Mouse (Mus musculus) testis, adult 2 months (tissue): ENCODE data around the gene Lmod1. TPM values are rescaled to one million over a fixed set of nuclear protein-coding genes. Genes with fewer than 3 reads are reported as not detected.

Source experiments
- H3K27ac ChIP-seq: fragments of 200-500 bp; 2 replicates; pipeline ENCODE4 v1.5.1; 2012; ENCODE audit warnings: low read depth, low read length; ENCODE audit not compliant: control insufficient read depth, insufficient read depth
- H3K27me3 ChIP-seq: fragments of 200-500 bp; 2 replicates; pipeline ENCODE4 v1.6.1; 2012; ENCODE audit warnings: mild to moderate bottlenecking, low read length, moderate library complexity; ENCODE audit not compliant: control insufficient read depth, insufficient read depth
- H3K36me3 ChIP-seq: fragments of 200-500 bp; 2 replicates; pipeline ENCODE4 v1.6.1; 2012; ENCODE audit warnings: mild to moderate bottlenecking, low read length; ENCODE audit not compliant: control insufficient read depth, insufficient read depth
- H3K4me1 ChIP-seq: fragments of 200-500 bp; 2 replicates; pipeline ENCODE4 v1.6.1; 2012; ENCODE audit warnings: low read length; ENCODE audit not compliant: control insufficient read depth, insufficient read depth
- H3K4me3 ChIP-seq: fragments of 200-500 bp; 2 replicates; pipeline ENCODE4 v1.5.1; 2012; ENCODE audit warnings: low read depth, mild to moderate bottlenecking, low read length, moderate library complexity, mixed read lengths; ENCODE audit not compliant: control insufficient read depth
- CTCF ChIP-seq: fragments of 200-500 bp; IDR thresholded peaks from 2 replicates; pipeline ENCODE4 v1.5.1; 2012; ENCODE audit warnings: low read depth, mild to moderate bottlenecking, inconsistent platforms, low read length, moderate library complexity; ENCODE audit not compliant: control insufficient read depth, insufficient read depth, insufficient replicate concordance
- POLR2A ChIP-seq: fragments of 200-500 bp; IDR thresholded peaks from 2 replicates; pipeline ENCODE4 v1.6.1; 2012; ENCODE audit warnings: low read depth, mild to moderate bottlenecking, inconsistent platforms, low read length, moderate library complexity; ENCODE audit not compliant: control insufficient read depth
- polyA plus RNA-seq: library from polyadenylated mRNA; depleted of rRNA; stranded (reverse); fragments of >200 nt; gene quantifications from 2 replicates; pipeline ENCODE4 v1.2.3, GENCODE M21; 2012

The Lmod1 gene
- polyA plus RNA-seq, 1 experiment = 1.7 TPM

DNA sequence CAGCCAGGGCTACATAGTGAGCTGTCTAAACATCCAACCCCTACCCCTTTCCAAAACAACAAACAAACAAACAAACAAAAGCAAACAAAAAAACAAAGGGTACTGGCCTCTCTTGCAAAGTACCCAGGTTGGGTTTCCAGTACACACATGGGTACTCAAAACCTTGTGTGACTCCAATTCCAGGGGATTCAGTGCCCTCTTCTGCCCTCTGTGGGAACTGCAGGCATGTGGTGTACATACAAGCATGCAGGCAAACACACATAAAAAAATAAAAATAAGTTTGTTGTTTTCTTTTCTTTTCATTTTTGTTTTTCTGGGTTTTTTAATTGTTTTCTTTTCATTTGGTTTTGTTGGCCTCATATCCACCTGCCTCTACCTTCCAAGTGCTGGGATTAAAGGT is 37.5 kb downstream of the Lmod1 start:
- Histone ChIP-seq H3K4me3 (no peak overlapping the region), H3K4me1 (peaks cover 4% of the 10 kb centered on the region), H3K27ac (no peak overlapping the region), H3K36me3 (no peaks in the 10 kb centered on the region), H3K27me3 (no peaks in the 10 kb centered on the region)
- TF ChIP-seq CTCF (no peak), POLR2A (no peak)

DNA sequence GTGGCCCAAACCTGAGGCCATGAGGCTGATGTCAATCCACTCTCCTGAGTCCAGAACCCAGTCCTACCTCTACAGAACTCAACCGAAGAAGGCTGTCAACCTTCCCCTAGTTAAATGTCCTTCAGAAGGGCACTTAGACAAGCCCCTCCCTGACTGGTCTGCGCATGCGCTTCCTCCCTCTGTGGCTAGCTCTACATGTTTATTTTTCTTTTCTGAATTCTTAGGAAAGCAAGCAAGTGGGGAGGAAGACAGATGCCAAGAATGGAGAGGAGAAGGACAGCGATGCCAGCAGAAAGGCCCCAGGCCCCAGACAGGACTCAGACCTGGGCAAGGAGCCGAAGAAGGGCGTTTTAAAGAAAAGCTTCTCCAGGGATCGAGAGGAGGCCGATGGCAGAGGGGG is 38.8 kb downstream of the Lmod1 start:
- TF ChIP-seq CTCF = no peak
- H3K36me3 ChIP-seq = no peaks in the 10 kb centered on the region
- H3K4me1 ChIP-seq = peaks cover 4% of the 10 kb centered on the region
- H3K27ac ChIP-seq = no peak overlapping the region
- no peaks in the 10 kb centered on the region for H3K27me3 ChIP-seq
- H3K4me3 ChIP-seq = no peak overlapping the region

DNA sequence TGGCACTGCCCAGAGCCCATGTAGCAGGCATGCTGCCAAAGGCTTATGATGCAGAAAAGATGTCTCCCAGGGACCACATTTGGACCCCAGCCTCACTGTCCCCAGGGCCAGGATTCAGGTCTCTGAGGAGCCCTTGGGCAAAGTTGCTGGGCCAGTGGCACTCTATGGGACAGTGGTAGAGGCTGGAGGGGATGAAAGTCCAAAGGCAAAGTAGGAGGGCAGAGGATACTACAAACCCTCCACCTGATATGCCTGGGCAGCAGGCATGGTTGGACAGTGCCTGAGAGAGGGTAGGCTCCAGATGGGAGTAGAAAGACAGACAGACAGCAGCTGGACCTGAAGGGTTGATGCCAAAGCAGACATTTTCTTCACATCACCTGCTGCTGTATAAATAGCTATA is 41.8 kb downstream of the Lmod1 start:
- no peak overlapping the region for H3K4me3 ChIP-seq
- no peak overlapping the region for H3K27ac ChIP-seq
- TF ChIP-seq POLR2A (no peak), CTCF (no peak)

GRCm38 (mm10) chr1:135367005-135367404 is 42.4 kb downstream of the Lmod1 start:
- H3K27ac ChIP-seq = no peak overlapping the region; the same call in 1 of the 2 replicates
- no peak overlapping the region for H3K4me3 ChIP-seq
- peaks cover 12% of the 10 kb centered on the region for H3K4me1 ChIP-seq
- H3K36me3 ChIP-seq = no peaks in the 10 kb centered on the region
- TF ChIP-seq CTCF (no peak), POLR2A (no peak)
- H3K27me3 ChIP-seq = no peaks in the 10 kb centered on the region

More for the DNA sequence above, 41.8 kb downstream of the Lmod1 start:
- Histone ChIP-seq H3K36me3 (no peaks in the 10 kb centered on the region), H3K27me3 (no peaks in the 10 kb centered on the region), H3K4me1 (peaks cover 12% of the 10 kb centered on the region)

DNA sequence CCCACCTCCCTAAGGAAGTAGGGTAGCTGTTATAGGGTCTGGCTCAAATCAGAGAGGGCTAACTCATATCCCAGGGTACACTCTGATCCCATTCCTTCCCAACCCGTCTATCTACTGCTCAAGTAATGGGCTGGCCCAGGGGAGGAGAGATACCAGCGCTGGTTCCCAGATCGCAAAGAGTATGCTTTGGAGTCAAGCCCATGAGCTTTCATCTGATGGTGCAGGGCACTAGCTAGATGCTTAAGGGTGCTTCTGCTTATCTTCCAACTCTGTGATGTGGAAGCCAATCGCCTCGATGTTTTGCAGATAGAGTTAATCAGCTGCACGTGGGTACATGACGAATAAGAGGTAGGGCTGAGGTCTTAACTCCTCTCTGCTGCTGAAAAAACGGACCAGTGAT is 43.0 kb downstream of the Lmod1 start:
- H3K4me1 ChIP-seq = peaks cover 12% of the 10 kb centered on the region
- H3K36me3 ChIP-seq = no peaks in the 10 kb centered on the region
- TF ChIP-seq POLR2A (no peak), CTCF (no peak)
- no peak overlapping the region for H3K27ac ChIP-seq
- no peaks in the 10 kb centered on the region for H3K27me3 ChIP-seq
- no peak overlapping the region for H3K4me3 ChIP-seq

DNA sequence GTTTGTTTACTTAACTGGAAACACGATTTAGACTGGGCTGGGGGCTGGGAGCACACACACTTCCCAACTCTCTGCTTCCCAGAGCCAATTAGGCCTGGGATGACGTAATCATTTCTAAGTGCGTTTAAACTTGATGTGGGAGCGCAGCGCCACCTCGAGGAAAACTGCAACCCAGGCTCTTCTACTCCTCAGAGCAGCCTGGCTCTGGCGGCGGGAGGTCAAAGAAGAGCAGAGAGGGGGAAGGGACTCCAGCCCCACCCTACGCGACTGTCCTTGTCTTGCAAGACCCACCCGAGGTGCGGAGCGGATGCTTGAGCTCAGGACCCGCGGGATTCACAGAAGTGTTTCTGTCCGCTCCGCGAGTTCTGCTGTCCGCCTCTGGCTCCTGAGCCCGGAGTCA is 43.6 kb downstream of the Lmod1 start:
- no peaks in the 10 kb centered on the region for H3K27me3 ChIP-seq
- no peak overlapping the region for H3K27ac ChIP-seq
- TF ChIP-seq CTCF = peak; percentile 65; the same call in 1 of the 2 replicates
- no peak for TF ChIP-seq POLR2A
- no peaks in the 10 kb centered on the region for H3K36me3 ChIP-seq
- H3K4me1 ChIP-seq = peaks cover 12% of the 10 kb centered on the region
- peak overlapping the region; percentile 58 for H3K4me3 ChIP-seq

GRCm38 (mm10) chr1:135368982-135369381 is 44.4 kb downstream of the Lmod1 start:
- peaks cover 13% of the 10 kb centered on the region for H3K4me1 ChIP-seq
- H3K27ac ChIP-seq = no peak overlapping the region
- H3K4me3 ChIP-seq = peak overlapping the region; percentile 38; the same call in 1 of the 2 replicates
- TF ChIP-seq POLR2A (no peak), CTCF (peak; percentile 39; the same call in 1 of the 2 replicates)
- H3K36me3 ChIP-seq = no peaks in the 10 kb centered on the region
- no peaks in the 10 kb centered on the region for H3K27me3 ChIP-seq

GRCm38 (mm10) chr1:135369415-135369814 is 44.8 kb downstream of the Lmod1 start:
- Histone ChIP-seq H3K4me1 (peaks cover 17% of the 10 kb centered on the region), H3K4me3 (no peak overlapping the region), H3K36me3 (no peaks in the 10 kb centered on the region), H3K27me3 (no peaks in the 10 kb centered on the region), H3K27ac (no peak overlapping the region)
- TF ChIP-seq POLR2A = no peak
- no peak for TF ChIP-seq CTCF
